Mouse (Mus musculus): ENCODE results near the gene Rtkn.

Rtkn gene

GRCm38 (mm10) chr6:83134951-83135513 is at the start of gene Rtkn:
TSS of gene Rtkn (plus strand) at chr6:83135463.
- no peak for DNase-seq (ENCODE audit: low read depth, low spot score)

- no peak for DNase-seq (ENCODE audit: low read depth, low spot score)
Measured at GRCm38 (mm10) chr6:83086121-83087035, 48.9 kb upstream of the Rtkn start, which contains the start of gene Lbx2. TSS of gene Lbx2 (plus strand) at chr6:83086367.

- DNase-seq (ENCODE audit: low read depth, low spot score), result peak; percentile 51
Measured at GRCm38 (mm10) chr6:83087205-83087925, 47.9 kb upstream of the Rtkn start.

GRCm38 (mm10) chr6:83087926-83088260 is 47.4 kb upstream of the Rtkn start:
- no peak for DNase-seq (ENCODE audit: low read depth, low spot score)

GRCm38 (mm10) chr6:83092416-83093127 is 42.7 kb upstream of the Rtkn start:
- DNase-seq (ENCODE audit: low read depth, low spot score), result no peak

- no peak for DNase-seq (ENCODE audit: low read depth, low spot score)
Measured at GRCm38 (mm10) chr6:83095968-83096367, 39.3 kb upstream of the Rtkn start.

GRCm38 (mm10) chr6:83098411-83098810 is 36.9 kb upstream of the Rtkn start:
- DNase-seq (ENCODE audit: low read depth, low spot score), result no peak

- peak; percentile 89 for DNase-seq (ENCODE audit: low read depth, low spot score)
Measured at GRCm38 (mm10) chr6:83101316-83101687, 34.0 kb upstream of the Rtkn start, which contains the start of the genes Ccdc142 and Gm42688. TSS of gene Ccdc142 (plus strand) at chr6:83101601. TSS of gene Gm42688 (plus strand) at chr6:83101617.

GRCm38 (mm10) chr6:83101688-83102556 is 33.3 kb upstream of the Rtkn start:
- DNase-seq (ENCODE audit: low read depth, low spot score), result no peak

- DNase-seq (ENCODE audit: low read depth, low spot score), result no peak
Measured at GRCm38 (mm10) chr6:83103130-83103650, 32.1 kb upstream of the Rtkn start.

GRCm38 (mm10) chr6:83104158-83104557 is 31.1 kb upstream of the Rtkn start:
- no peak for DNase-seq (ENCODE audit: low read depth, low spot score)

GRCm38 (mm10) chr6:83107566-83108400 is 27.5 kb upstream of the Rtkn start:
- DNase-seq (ENCODE audit: low read depth, low spot score), result no peak

- peak; percentile 71 for DNase-seq (ENCODE audit: low read depth, low spot score)
Measured at GRCm38 (mm10) chr6:83108762-83109668, 26.2 kb upstream of the Rtkn start, which contains the start of gene Mrpl53. TSS of gene Mrpl53 (plus strand) at chr6:83109040.

- no peak for DNase-seq (ENCODE audit: low read depth, low spot score)
Measured at GRCm38 (mm10) chr6:83111510-83112136, 23.6 kb upstream of the Rtkn start.

GRCm38 (mm10) chr6:83115011-83115671 is 20.1 kb upstream of the Rtkn start, which contains the start of gene Mogs:
TSS of gene Mogs (plus strand) at chr6:83115496.
- DNase-seq (ENCODE audit: low read depth, low spot score), result peak; percentile 80

- no peak for DNase-seq (ENCODE audit: low read depth, low spot score)
Measured at GRCm38 (mm10) chr6:83115682-83116372, 19.4 kb upstream of the Rtkn start.

Data from skeletal muscle tissue, adult 2 months (tissue).